Comparison of ENCODE assay signal across 11 mouse cellular contexts in genomic region chr13:95087358-95087787, GRCm38 (mm10).
DNase-seq lines count a peak whose midpoint lies in the region; ATAC-seq and TF ChIP-seq lines count a peak whose summit lies in the region.
"Had no signal": no experiment of that assay in that cellular context is flagged by ENCODE, and none has a peak within 500 bp of the region (broad histone marks: within the 10 kb centered on the region; RNA-seq: fewer than 3 reads in every experiment).

No protein-coding gene starts in this region.

- H3K9ac ChIP-seq in heart, postnatal 0 days (replicated peaks; ENCODE audit: low read depth, low read length): no peak overlapping the region; the same call in 1 of the 2 replicates
- H3K9ac ChIP-seq in hindbrain, embryonic 16.5 days (ENCODE audit: low read depth, low read length): no peak overlapping the region
- H3K9ac ChIP-seq: hindbrain, embryonic 12.5 days; limb, embryonic 12.5 days had no signal

- H3K27ac ChIP-seq in left cerebral cortex, adult 2 months: peak overlapping the region; percentile 69
- no peak overlapping the region for H3K27ac ChIP-seq in heart, postnatal 0 days (ENCODE audit: low read depth)
- no peak overlapping the region for H3K27ac ChIP-seq in hindbrain, embryonic 16.5 days (ENCODE audit: low read depth, low read length)
- H3K27ac ChIP-seq: hindbrain, embryonic 12.5 days; limb, embryonic 12.5 days had no signal

- no peak overlapping the region for H3K4me3 ChIP-seq in left cerebral cortex, adult 2 months
- no peak overlapping the region for H3K4me3 ChIP-seq in heart, postnatal 0 days (ENCODE audit: low read depth, low read length)
- no peak overlapping the region for H3K4me3 ChIP-seq in hindbrain, embryonic 16.5 days (ENCODE audit: low read length)
- H3K4me3 ChIP-seq: hindbrain, embryonic 12.5 days; limb, embryonic 12.5 days had no signal

- WGBS in heart, postnatal 0 days: 34% methylated on average over 8 of the region's 8 CpGs
- 69% methylated on average over 8 of the region's 8 CpGs for WGBS in hindbrain, embryonic 16.5 days

- no peaks in the 10 kb centered on the region for H3K36me3 ChIP-seq in heart, postnatal 0 days (replicated peaks; ENCODE audit: control insufficient read depth, insufficient read depth, low read length)
- H3K36me3 ChIP-seq in hindbrain, embryonic 16.5 days (ENCODE audit: control insufficient read depth, insufficient read depth, low read length): no peaks in the 10 kb centered on the region
- H3K36me3 ChIP-seq: hindbrain, embryonic 12.5 days; limb, embryonic 12.5 days had no signal

- H3K9me3 ChIP-seq in heart, postnatal 0 days (replicated peaks; ENCODE audit: control insufficient read depth, low read length): no peaks in the 10 kb centered on the region
- H3K9me3 ChIP-seq in hindbrain, embryonic 16.5 days (ENCODE audit: control insufficient read depth, low read length): no peaks in the 10 kb centered on the region
- H3K9me3 ChIP-seq: hindbrain, embryonic 12.5 days; limb, embryonic 12.5 days had no signal

- peak; percentile 24 for ATAC-seq in frontal cortex, adult (ENCODE audit: low TSS enrichment)
- peak; percentile 75 for ATAC-seq in heart, postnatal 0 days (ENCODE audit: insufficient read depth, low read depth)
- no peak for ATAC-seq in hindbrain, embryonic 16.5 days

- no peaks in the 10 kb centered on the region for H3K27me3 ChIP-seq in heart, postnatal 0 days (ENCODE audit: control insufficient read depth, insufficient read depth, low read length)
- H3K27me3 ChIP-seq in hindbrain, embryonic 16.5 days (replicated peaks; ENCODE audit: control insufficient read depth, insufficient read depth, low read length): no peaks in the 10 kb centered on the region
- H3K27me3 ChIP-seq: hindbrain, embryonic 12.5 days had no signal

- H3K4me1 ChIP-seq in heart, postnatal 0 days (ENCODE audit: control insufficient read depth, insufficient read depth): peaks cover 11% of the 10 kb centered on the region; the same call in 1 of the 2 replicates
- no peaks in the 10 kb centered on the region for H3K4me1 ChIP-seq in hindbrain, embryonic 16.5 days (ENCODE audit: control insufficient read depth, insufficient read depth, low read depth, low read length)
- H3K4me1 ChIP-seq: hindbrain, embryonic 12.5 days had no signal

- no peak for DNase-seq in frontal cortex, postnatal 25 days (ENCODE audit: low spot score in 2 of 2)
- no peak for DNase-seq in left cerebral cortex, adult 2 months (ENCODE audit: extremely low spot score in 1 of 2, low spot score in 2 of 2)
- no peak for DNase-seq in left cerebral cortex, postnatal 4 days
- DNase-seq in heart, postnatal 0 days (ENCODE audit: low spot score): peak; percentile 43
- DNase-seq in telencephalon, adult 2 months (ENCODE audit: low read depth, low spot score): peak; percentile 68
- DNase-seq in embryo, embryonic 9.5 days (ENCODE audit: extremely low spot score): no peak
- DNase-seq: kidney, postnatal 14 days had no signal

- no peak overlapping the region for H3K4me2 ChIP-seq in heart, postnatal 0 days (ENCODE audit: low read depth, low read length)
- no peak overlapping the region for H3K4me2 ChIP-seq in hindbrain, embryonic 16.5 days (ENCODE audit: low read length)
- H3K4me2 ChIP-seq: hindbrain, embryonic 12.5 days; limb, embryonic 12.5 days had no signal

- TF ChIP-seq EP300 in heart, postnatal 0 days (IDR thresholded peaks at IDR 0.05; ENCODE audit: low read depth): 0 out of 2 replicates have a peak, but pooled peaks have one; percentile 23

- intact Hi-C loops in left cerebral cortex, adult 2 months (cut with DNase I): loop anchor here (5.0 kb wide), 1 partner anchor 40 kb away; no protein-coding TSS in a partner anchor
- intact Hi-C loops in left cerebral cortex, postnatal 4 days (cut with DNase I): no loop called here

- no peak for TF ChIP-seq CTCF in left cerebral cortex, adult 2 months (IDR thresholded peaks at IDR 0.05)
- no peak for TF ChIP-seq CTCF in heart, postnatal 0 days (IDR thresholded peaks at IDR 0.05; ENCODE audit: low read depth)

Comparison
In these comparisons a context has a peak if more than half of its experiments do, and no peak if none do; other contexts are left out.
1. DNase-seq: peak in heart, postnatal 0 days (single experiment) and telencephalon, adult 2 months (single experiment); none in frontal cortex, postnatal 25 days (0 of 2), left cerebral cortex, adult 2 months (0 of 2), left cerebral cortex, postnatal 4 days (single experiment) and embryo, embryonic 9.5 days (single experiment).